Mouse (Mus musculus) lung, embryonic 15.5 days (tissue): ENCODE data around the gene Amdhd1. TPM values are rescaled to one million over a fixed set of nuclear protein-coding genes. Genes with fewer than 3 reads are reported as not detected.
A peak's percentile ranks its signal among the peaks of the same experiment; 100 is the strongest.

ENCODE experiments used
- ATAC-seq: fragments of 200-750 bp; cut with Nextera tagmentation; 2 replicates; pipeline ENCODE4 v1.8.0; 2017; ENCODE audit warnings: moderate number of reproducible peaks, borderline replicate concordance; ENCODE audit not compliant: low FRiP score, low TSS enrichment; ENCODE audit errors: extremely low read depth
- H3K27ac ChIP-seq: fragments of 300-500 bp; sonication (generic); 2 replicates; pipeline ENCODE4 v1.5.1; 2015; ENCODE audit warnings: moderate library complexity, mild to moderate bottlenecking, inconsistent platforms
- H3K27me3 ChIP-seq: fragments of 300-500 bp; sonication (generic); 2 replicates; pipeline ENCODE4 v1.6.1; 2015; ENCODE audit warnings: inconsistent platforms
- H3K36me3 ChIP-seq: fragments of 300-500 bp; sonication (generic); 2 replicates; pipeline ENCODE4 v1.6.1; 2015; ENCODE audit warnings: inconsistent platforms
- H3K4me1 ChIP-seq: fragments of 300-500 bp; sonication (generic); 2 replicates; pipeline ENCODE4 v1.6.1; 2015; ENCODE audit warnings: inconsistent platforms
- H3K4me2 ChIP-seq: fragments of 300-500 bp; sonication (generic); 2 replicates; pipeline ENCODE4 v1.6.1; 2015; ENCODE audit warnings: inconsistent platforms, mild to moderate bottlenecking, moderate library complexity
- H3K4me3 ChIP-seq: fragments of 300-500 bp; sonication (generic); 2 replicates; pipeline ENCODE4 v1.5.1; 2015; ENCODE audit warnings: mild to moderate bottlenecking, inconsistent platforms
- H3K9ac ChIP-seq: fragments of 300-500 bp; sonication (generic); 2 replicates; pipeline ENCODE4 v1.6.1; 2015; ENCODE audit warnings: inconsistent platforms
- H3K9me3 ChIP-seq: fragments of 300-500 bp; sonication (generic); 2 replicates; pipeline ENCODE4 v1.6.1; 2016; ENCODE audit warnings: inconsistent platforms
- WGBS: fragments of 180-500 bp; shearing (Covaris S2); methylation state at CpG from one replicate; pipeline ENCODE4 v1.1.7; 2015; 5-methylcytosine and 5-hydroxymethylcytosine counted together
- polyA plus RNA-seq: library from polyadenylated mRNA; unstranded; fragments of >200 nt; fragmentation: Nextera tagmentation; extraction: Ambion mirVana; gene quantifications from 2 replicates; pipeline ENCODE4 v1.2.1, GENCODE M21; 2015

Amdhd1 gene
- 0.27 and 0.34 TPM in 2 replicates for polyA plus RNA-seq

GRCm38 (mm10) chr10:93539775-93540430, at the start of gene Amdhd1:
Amdhd1 (minus strand) TSS chr10:93540033.
- 0 out of 2 replicates have a peak within 1 kb of the TSS, but pooled peaks have one; percentile 37 for H3K27ac ChIP-seq
- H3K4me2 ChIP-seq: peak within 1 kb of the TSS; percentile 84
- 2% methylated on average over 35 of the region's 35 CpGs for WGBS

GRCm38 (mm10) chr10:93589281-93589848, 49.5 kb upstream of the Amdhd1 start, which contains the start of gene Snrpf:
Snrpf (minus strand) TSS chr10:93589706.
- under 1% methylated on average over 61 of the region's 63 CpGs for WGBS
- H3K4me1 ChIP-seq: peaks cover 14% of the 10 kb centered on the region
- H3K36me3 ChIP-seq: peaks cover 23% of the 10 kb centered on the region
- H3K4me2 ChIP-seq: peak within 1 kb of the TSS; percentile 68
- no peaks in the 10 kb centered on the region for H3K27me3 ChIP-seq
- H3K9ac ChIP-seq: peak within 1 kb of the TSS; percentile 75
- H3K4me3 ChIP-seq: peak within 1 kb of the TSS; percentile 89
- H3K9me3 ChIP-seq: no peaks in the 10 kb centered on the region
- peak; percentile 84; the same call in 1 of the 2 replicates for ATAC-seq
- peak within 1 kb of the TSS; percentile 57 for H3K27ac ChIP-seq

More at GRCm38 (mm10) chr10:93539775-93540430, at the start of gene Amdhd1:
- peak; percentile 89 for ATAC-seq
- Histone ChIP-seq H3K27me3 (peaks cover 9% of the 10 kb centered on the region; the same call in 1 of the 2 replicates), H3K4me1 (peaks cover 11% of the 10 kb centered on the region), H3K36me3 (no peaks in the 10 kb centered on the region), H3K9ac (peak within 1 kb of the TSS; percentile 37; the same call in 1 of the 2 replicates), H3K4me3 (peak within 1 kb of the TSS; percentile 44), H3K9me3 (no peaks in the 10 kb centered on the region)

GRCm38 (mm10) chr10:93588796-93589195, 49.0 kb upstream of the Amdhd1 start:
- Histone ChIP-seq H3K9ac (peak overlapping the region; percentile 75), H3K9me3 (no peaks in the 10 kb centered on the region), H3K27ac (peak overlapping the region; percentile 57; the same call in 1 of the 2 replicates), H3K4me3 (peak overlapping the region; percentile 89), H3K4me2 (peak overlapping the region; percentile 68), H3K27me3 (no peaks in the 10 kb centered on the region), H3K4me1 (peaks cover 11% of the 10 kb centered on the region), H3K36me3 (peaks cover 23% of the 10 kb centered on the region)
- ATAC-seq: no peak
- 1% methylated on average over 11 of the region's 11 CpGs for WGBS

GRCm38 (mm10) chr10:93577271-93577886, 37.5 kb upstream of the Amdhd1 start:
- no peak overlapping the region for H3K9ac ChIP-seq
- H3K4me3 ChIP-seq: no peak overlapping the region
- H3K36me3 ChIP-seq: peaks cover 9% of the 10 kb centered on the region
- 64% methylated on average over 13 of the region's 13 CpGs for WGBS
- H3K27me3 ChIP-seq: no peaks in the 10 kb centered on the region
- H3K9me3 ChIP-seq: no peaks in the 10 kb centered on the region
- no peak overlapping the region for H3K27ac ChIP-seq
- ATAC-seq: no peak
- H3K4me1 ChIP-seq: no peaks in the 10 kb centered on the region
- H3K4me2 ChIP-seq: no peak overlapping the region

GRCm38 (mm10) chr10:93575960-93576359, 36.1 kb upstream of the Amdhd1 start:
- Histone ChIP-seq H3K36me3 (no peaks in the 10 kb centered on the region), H3K27ac (no peak overlapping the region)
- WGBS: 87% methylated on average over 8 of the region's 8 CpGs

GRCm38 (mm10) chr10:93574966-93575365, 35.1 kb upstream of the Amdhd1 start:
- Histone ChIP-seq H3K27me3 (no peaks in the 10 kb centered on the region), H3K4me3 (no peak overlapping the region), H3K36me3 (no peaks in the 10 kb centered on the region), H3K4me1 (no peaks in the 10 kb centered on the region), H3K9me3 (no peaks in the 10 kb centered on the region), H3K4me2 (no peak overlapping the region), H3K27ac (no peak overlapping the region), H3K9ac (no peak overlapping the region)
- WGBS: 48% methylated on average over 4 of the region's 4 CpGs
- ATAC-seq: no peak

More at GRCm38 (mm10) chr10:93575960-93576359, 36.1 kb upstream of the Amdhd1 start:
- Histone ChIP-seq H3K4me1 (no peaks in the 10 kb centered on the region), H3K4me2 (no peak overlapping the region), H3K9me3 (no peaks in the 10 kb centered on the region), H3K9ac (no peak overlapping the region), H3K4me3 (no peak overlapping the region), H3K27me3 (no peaks in the 10 kb centered on the region)
- no peak for ATAC-seq

GRCm38 (mm10) chr10:93572209-93572608, 32.4 kb upstream of the Amdhd1 start:
- Histone ChIP-seq H3K9me3 (no peaks in the 10 kb centered on the region), H3K9ac (no peak overlapping the region), H3K4me1 (no peaks in the 10 kb centered on the region), H3K27ac (no peak overlapping the region), H3K27me3 (no peaks in the 10 kb centered on the region), H3K4me3 (no peak overlapping the region), H3K4me2 (no peak overlapping the region), H3K36me3 (no peaks in the 10 kb centered on the region)
- ATAC-seq: no peak
- 52% methylated on average over 2 of the region's 2 CpGs for WGBS

- H3K4me2 ChIP-seq: no peak overlapping the region
- WGBS: 82% methylated on average over 6 of the region's 6 CpGs
- no peaks in the 10 kb centered on the region for H3K4me1 ChIP-seq
- no peak overlapping the region for H3K4me3 ChIP-seq
- no peaks in the 10 kb centered on the region for H3K36me3 ChIP-seq
- no peak overlapping the region for H3K9ac ChIP-seq
- no peak for ATAC-seq
- no peaks in the 10 kb centered on the region for H3K9me3 ChIP-seq
- H3K27ac ChIP-seq: no peak overlapping the region
- H3K27me3 ChIP-seq: no peaks in the 10 kb centered on the region
These were observed 28.8 kb upstream of the Amdhd1 start for GRCm38 (mm10) chr10:93568671-93569070.

- no peak for ATAC-seq
- Histone ChIP-seq H3K36me3 (no peaks in the 10 kb centered on the region), H3K9me3 (no peaks in the 10 kb centered on the region), H3K9ac (no peak overlapping the region), H3K27ac (no peak overlapping the region), H3K4me3 (no peak overlapping the region), H3K4me1 (no peaks in the 10 kb centered on the region), H3K4me2 (no peak overlapping the region), H3K27me3 (no peaks in the 10 kb centered on the region)
- WGBS: 80% methylated on average over 11 of the region's 11 CpGs
These were observed 28.2 kb upstream of the Amdhd1 start for GRCm38 (mm10) chr10:93567841-93568566.

GRCm38 (mm10) chr10:93567066-93567465, 27.2 kb upstream of the Amdhd1 start:
- ATAC-seq: no peak
- Histone ChIP-seq H3K27me3 (no peaks in the 10 kb centered on the region), H3K4me2 (no peak overlapping the region), H3K4me1 (no peaks in the 10 kb centered on the region), H3K9ac (no peak overlapping the region), H3K36me3 (no peaks in the 10 kb centered on the region), H3K9me3 (no peaks in the 10 kb centered on the region), H3K27ac (no peak overlapping the region), H3K4me3 (no peak overlapping the region)
- WGBS: 69% methylated on average over 10 of the region's 10 CpGs

- no peak for ATAC-seq
- no peak overlapping the region for H3K4me2 ChIP-seq
These were observed 24.8 kb upstream of the Amdhd1 start for GRCm38 (mm10) chr10:93564518-93565090.

More at GRCm38 (mm10) chr10:93564518-93565090, 24.8 kb upstream of the Amdhd1 start:
- Histone ChIP-seq H3K4me1 (no peaks in the 10 kb centered on the region), H3K36me3 (no peaks in the 10 kb centered on the region), H3K4me3 (no peak overlapping the region), H3K9me3 (no peaks in the 10 kb centered on the region), H3K27me3 (no peaks in the 10 kb centered on the region), H3K27ac (no peak overlapping the region), H3K9ac (no peak overlapping the region)
- WGBS: 78% methylated on average over 14 of the region's 14 CpGs
